Mouse (Mus musculus): ENCODE results near the gene Adamts20.
A peak's percentile ranks its signal among the peaks of the same experiment; 100 is the strongest.
"Not testable (repeated sequence)": the region's sequence is repeated elsewhere in the genome, so short reads cannot be mapped to it uniquely, and the experiment has no call there.

The Adamts20 gene

GRCm38 (mm10) chr15:94465318-94465717 lies at the start of gene Adamts20:
Gene Adamts20 (minus strand): TSS chr15:94465418.
- DNase-seq (ENCODE audit: low spot score), result no peak

- DNase-seq (ENCODE audit: low spot score), result no peak
These were observed 38.4 kb upstream of the Adamts20 start for GRCm38 (mm10) chr15:94503451-94504215.

GRCm38 (mm10) chr15:94499260-94499659 lies 34.0 kb upstream of the Adamts20 start:
- no peak for DNase-seq (ENCODE audit: low spot score)

GRCm38 (mm10) chr15:94495936-94496335 lies 30.7 kb upstream of the Adamts20 start:
- DNase-seq (ENCODE audit: low spot score), result no peak

- no peak for DNase-seq (ENCODE audit: low spot score)
These were observed 29.2 kb upstream of the Adamts20 start for GRCm38 (mm10) chr15:94494445-94494844.

- DNase-seq (ENCODE audit: low spot score), result no peak
These were observed 24.2 kb upstream of the Adamts20 start for GRCm38 (mm10) chr15:94489433-94489832.

GRCm38 (mm10) chr15:94488028-94488427 lies 22.8 kb upstream of the Adamts20 start:
- not testable (repeated sequence) for DNase-seq (ENCODE audit: low spot score)

- no peak for DNase-seq (ENCODE audit: low spot score)
These were observed 17.3 kb upstream of the Adamts20 start for GRCm38 (mm10) chr15:94482555-94482954.

- DNase-seq (ENCODE audit: low spot score), result no peak
These were observed 15.6 kb upstream of the Adamts20 start for GRCm38 (mm10) chr15:94480792-94481191.

- DNase-seq (ENCODE audit: low spot score), result no peak
These were observed 15.0 kb upstream of the Adamts20 start for GRCm38 (mm10) chr15:94480248-94480647.

- no peak for DNase-seq (ENCODE audit: low spot score)
These were observed 14.4 kb upstream of the Adamts20 start for GRCm38 (mm10) chr15:94479513-94480136.

- DNase-seq (ENCODE audit: low spot score), result no peak
These were observed 13.5 kb upstream of the Adamts20 start for GRCm38 (mm10) chr15:94478706-94479105.

GRCm38 (mm10) chr15:94477287-94477686 lies 12.1 kb upstream of the Adamts20 start:
- DNase-seq (ENCODE audit: low spot score), result no peak

GRCm38 (mm10) chr15:94475975-94476374 lies 10.8 kb upstream of the Adamts20 start:
- no peak for DNase-seq (ENCODE audit: low spot score)

GRCm38 (mm10) chr15:94470361-94470760 lies 5.1 kb upstream of the Adamts20 start:
- no peak for DNase-seq (ENCODE audit: low spot score)

- DNase-seq (ENCODE audit: low spot score), result no peak
These were observed 337 bp downstream of the Adamts20 start for GRCm38 (mm10) chr15:94464881-94465280.

- DNase-seq (ENCODE audit: low spot score), result peak; percentile 40
These were observed 2.0 kb downstream of the Adamts20 start for GRCm38 (mm10) chr15:94463251-94463650.

- DNase-seq (ENCODE audit: low spot score), result peak; percentile 51
These were observed 3.0 kb downstream of the Adamts20 start for GRCm38 (mm10) chr15:94462206-94462605.

- DNase-seq (ENCODE audit: low spot score), result peak; percentile 37
These were observed 4.1 kb downstream of the Adamts20 start for GRCm38 (mm10) chr15:94461166-94461565.

GRCm38 (mm10) chr15:94457636-94458390 lies 7.4 kb downstream of the Adamts20 start:
- no peak for DNase-seq (ENCODE audit: low spot score)

- DNase-seq (ENCODE audit: low spot score), result no peak
These were observed 12.4 kb downstream of the Adamts20 start for GRCm38 (mm10) chr15:94452848-94453247.

GRCm38 (mm10) chr15:94451600-94451999 lies 13.6 kb downstream of the Adamts20 start:
- DNase-seq (ENCODE audit: low spot score), result no peak
